Mouse (Mus musculus): Measurements from ENCODE around the gene S1pr5. TPM values are rescaled to one million over a fixed set of nuclear protein-coding genes. Genes with fewer than 3 reads are reported as not detected.

Gene S1pr5
- polyA plus RNA-seq, 2 experiments: 1.6 to 2.5 TPM

DNA sequence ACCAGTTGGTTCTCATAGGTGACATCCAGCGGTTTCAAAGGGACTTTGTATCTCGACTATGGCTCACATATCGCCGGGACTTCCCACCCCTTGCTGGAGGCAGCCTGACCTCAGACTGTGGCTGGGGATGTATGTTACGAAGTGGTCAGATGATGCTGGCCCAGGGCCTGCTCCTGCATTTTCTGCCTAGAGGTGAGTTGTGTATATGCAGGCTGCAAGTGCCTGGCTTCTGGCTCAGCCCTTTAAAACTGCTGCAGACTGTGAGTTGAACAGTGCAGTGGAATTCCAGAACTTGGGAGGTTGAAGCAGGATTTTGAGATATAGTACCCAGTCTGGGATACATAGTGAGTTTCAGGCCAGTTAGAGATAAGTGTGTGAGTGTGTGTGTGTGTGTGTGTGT is 18.6 kb upstream of the S1pr5 start:
- Histone ChIP-seq H3K27me3 (ENCODE audit: control insufficient read depth, insufficient read depth, low read length) (no peaks in the 10 kb centered on the region), H3K4me2 (replicated peaks; ENCODE audit: low read depth, low read length, severe bottlenecking) (no peak overlapping the region), H3K36me3 (ENCODE audit: control insufficient read depth, insufficient read depth, low read length) (peaks cover 44% of the 10 kb centered on the region), H3K27ac (replicated peaks; ENCODE audit: low read depth, low read length) (no peak overlapping the region), H3K9ac (ENCODE audit: low read depth, low read length, severe bottlenecking) (no peak overlapping the region), H3K4me1 (ENCODE audit: control insufficient read depth, insufficient read depth, low read length) (peaks cover 9% of the 10 kb centered on the region), H3K4me3 (replicated peaks; ENCODE audit: low read length) (no peak overlapping the region), H3K9me3 (ENCODE audit: control insufficient read depth, low read length) (no peaks in the 10 kb centered on the region)
- DNase-seq (ENCODE audit: low spot score) (no peak), ATAC-seq (ENCODE audit: low FRiP score, low read depth) (no peak)
- TF ChIP-seq POLR2A (IDR thresholded peaks at IDR 0.05; ENCODE audit: borderline replicate concordance, extremely low read depth, insufficient read depth, insufficient read length): no peak
- 81% methylated on average over 5 of the region's 5 CpGs for WGBS

DNA sequence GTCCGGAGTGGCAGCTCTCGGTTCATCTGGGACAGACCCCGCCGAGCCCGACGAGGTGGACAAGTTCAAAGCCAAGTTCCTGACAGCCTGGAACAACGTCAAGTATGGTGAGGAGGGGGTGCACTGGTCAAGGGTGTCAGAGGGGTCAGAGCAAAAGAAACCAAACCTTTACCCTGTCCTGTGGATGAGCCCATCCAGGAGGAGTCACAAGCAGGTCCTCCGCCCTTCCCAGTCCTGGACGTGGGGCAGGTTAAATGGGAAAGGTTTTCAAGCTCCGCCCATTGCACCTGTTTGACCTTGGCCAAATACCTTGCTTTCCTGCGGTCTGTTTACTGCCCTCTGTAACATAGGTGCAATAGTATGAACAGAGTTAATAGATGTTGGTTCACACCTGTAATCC is 17.4 kb upstream of the S1pr5 start:
- no peaks in the 10 kb centered on the region for H3K27me3 ChIP-seq (ENCODE audit: control insufficient read depth, insufficient read depth, low read length)
- no peak for TF ChIP-seq POLR2A (IDR thresholded peaks at IDR 0.05; ENCODE audit: borderline replicate concordance, extremely low read depth, insufficient read depth, insufficient read length)
- H3K9me3 ChIP-seq (ENCODE audit: control insufficient read depth, low read length): no peaks in the 10 kb centered on the region
- H3K4me2 ChIP-seq (replicated peaks; ENCODE audit: low read depth, low read length, severe bottlenecking): peak overlapping the region; percentile 78
- H3K9ac ChIP-seq (ENCODE audit: low read depth, low read length, severe bottlenecking): peak overlapping the region; percentile 82
- DNase-seq (ENCODE audit: low spot score) (no peak), ATAC-seq (ENCODE audit: low FRiP score, low read depth) (no peak)
- H3K4me3 ChIP-seq (replicated peaks; ENCODE audit: low read length): peak overlapping the region; percentile 95
- peak overlapping the region; percentile 55; the same call in 1 of the 2 replicates for H3K27ac ChIP-seq (replicated peaks; ENCODE audit: low read depth, low read length)
- peaks cover 9% of the 10 kb centered on the region for H3K4me1 ChIP-seq (ENCODE audit: control insufficient read depth, insufficient read depth, low read length)
- 8% methylated on average over 11 of the region's 11 CpGs for WGBS
- H3K36me3 ChIP-seq (ENCODE audit: control insufficient read depth, insufficient read depth, low read length): peaks cover 31% of the 10 kb centered on the region

DNA sequence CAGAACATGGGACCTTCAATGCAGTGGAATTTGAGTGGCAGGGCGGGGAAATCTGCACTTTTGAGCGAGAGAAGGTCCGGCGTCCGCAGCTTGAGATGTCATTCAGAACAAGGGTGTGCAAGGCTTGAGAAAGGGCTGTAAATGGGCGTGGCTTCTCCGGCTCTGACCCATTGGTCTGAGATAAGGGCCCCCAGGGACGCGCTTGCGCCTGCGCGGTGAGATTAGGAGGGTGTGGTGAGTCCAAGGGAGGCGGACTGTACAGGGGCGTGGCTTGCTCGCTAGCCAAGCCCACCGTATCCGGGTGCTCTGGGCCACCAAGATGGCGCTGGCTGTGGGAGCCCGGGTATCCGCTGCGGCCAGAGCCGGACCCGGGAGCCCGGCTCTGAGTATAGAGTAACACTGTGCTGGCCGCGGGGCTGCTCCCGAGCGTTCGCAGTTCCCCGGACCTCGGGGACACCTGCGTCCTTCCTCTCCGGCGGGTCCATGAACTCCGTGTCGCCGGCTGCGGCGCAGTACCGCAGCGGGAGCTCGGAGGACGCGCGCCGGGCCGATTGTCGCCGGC is 16.8 kb upstream of the S1pr5 start, which contains the start of gene Atg4d:
TSS of gene Atg4d (plus strand) at position 294 of the 562 bp plus-strand sequence.
- peak; percentile 95 for TF ChIP-seq POLR2A (IDR thresholded peaks at IDR 0.05; ENCODE audit: borderline replicate concordance, extremely low read depth, insufficient read depth, insufficient read length)
- H3K9me3 ChIP-seq (ENCODE audit: control insufficient read depth, low read length): no peaks in the 10 kb centered on the region
- ATAC-seq (ENCODE audit: low FRiP score, low read depth) (peak; percentile 98), DNase-seq (ENCODE audit: low spot score) (peak; percentile 99)
- peak within 1 kb of the TSS; percentile 78 for H3K4me2 ChIP-seq (replicated peaks; ENCODE audit: low read depth, low read length, severe bottlenecking)
- H3K27me3 ChIP-seq (ENCODE audit: control insufficient read depth, insufficient read depth, low read length): no peaks in the 10 kb centered on the region
- peak within 1 kb of the TSS; percentile 75 for H3K27ac ChIP-seq (replicated peaks; ENCODE audit: low read depth, low read length)
- peaks cover 26% of the 10 kb centered on the region for H3K36me3 ChIP-seq (ENCODE audit: control insufficient read depth, insufficient read depth, low read length)
- WGBS: under 1% methylated on average over 41 of the region's 49 CpGs
- peak within 1 kb of the TSS; percentile 82 for H3K9ac ChIP-seq (ENCODE audit: low read depth, low read length, severe bottlenecking)
- peak within 1 kb of the TSS; percentile 95 for H3K4me3 ChIP-seq (replicated peaks; ENCODE audit: low read length)
- H3K4me1 ChIP-seq (ENCODE audit: control insufficient read depth, insufficient read depth, low read length): peaks cover 9% of the 10 kb centered on the region

DNA sequence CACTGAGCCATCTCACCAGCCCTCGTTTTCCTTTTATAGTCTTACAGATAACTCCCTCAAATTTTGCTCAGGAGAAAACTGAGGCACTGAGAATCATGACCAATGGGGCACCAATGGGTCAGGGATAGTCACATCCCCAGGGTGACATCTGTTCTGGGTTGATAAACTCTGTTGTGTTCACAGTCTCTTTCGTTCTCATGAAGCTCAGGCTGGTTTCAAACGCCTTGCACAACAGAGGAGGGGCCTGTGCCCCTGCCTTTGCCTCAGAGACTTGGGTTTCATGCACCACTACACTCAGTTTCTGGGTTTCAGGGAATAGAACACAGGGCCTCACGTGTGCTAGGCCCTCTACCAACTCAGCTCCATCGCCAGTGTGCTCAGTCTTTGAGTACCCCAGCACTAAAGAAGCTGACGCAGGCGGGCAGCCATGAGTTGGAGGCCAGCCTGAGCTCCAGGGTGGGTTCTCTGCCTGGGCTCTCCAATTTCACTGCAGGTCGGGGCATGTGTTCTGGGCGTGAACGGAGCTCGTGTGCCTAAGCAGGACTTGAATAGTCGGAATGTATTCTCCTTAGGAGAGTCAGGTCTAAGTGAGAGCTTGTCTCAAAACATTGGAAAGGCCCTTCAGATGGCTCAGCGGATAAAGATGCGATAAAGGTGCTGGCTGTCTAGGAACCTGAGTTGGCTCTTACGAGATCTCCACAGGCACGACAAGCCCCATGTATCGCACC is 16.2 kb upstream of the S1pr5 start:
- Histone ChIP-seq H3K27me3 (ENCODE audit: control insufficient read depth, insufficient read depth, low read length) (no peaks in the 10 kb centered on the region), H3K9me3 (ENCODE audit: control insufficient read depth, low read length) (no peaks in the 10 kb centered on the region), H3K4me3 (replicated peaks; ENCODE audit: low read length) (peak overlapping the region; percentile 95), H3K9ac (ENCODE audit: low read depth, low read length, severe bottlenecking) (peak overlapping the region; percentile 82), H3K27ac (replicated peaks; ENCODE audit: low read depth, low read length) (peak overlapping the region; percentile 75), H3K36me3 (ENCODE audit: control insufficient read depth, insufficient read depth, low read length) (peaks cover 21% of the 10 kb centered on the region), H3K4me2 (replicated peaks; ENCODE audit: low read depth, low read length, severe bottlenecking) (peak overlapping the region; percentile 78), H3K4me1 (ENCODE audit: control insufficient read depth, insufficient read depth, low read length) (peaks cover 9% of the 10 kb centered on the region)
- no peak for TF ChIP-seq POLR2A (IDR thresholded peaks at IDR 0.05; ENCODE audit: borderline replicate concordance, extremely low read depth, insufficient read depth, insufficient read length)
- 13% methylated on average over 17 of the region's 17 CpGs for whole genome bisulfite sequencing
- DNase-seq (ENCODE audit: low spot score) (peak; percentile 44), ATAC-seq (ENCODE audit: low FRiP score, low read depth) (peak; percentile 20)

GRCm38 (mm10) chr9:21261831-21262230 is 13.6 kb upstream of the S1pr5 start:
- Histone ChIP-seq H3K27me3 (ENCODE audit: control insufficient read depth, insufficient read depth, low read length) (no peaks in the 10 kb centered on the region), H3K9me3 (ENCODE audit: control insufficient read depth, low read length) (no peaks in the 10 kb centered on the region), H3K27ac (replicated peaks; ENCODE audit: low read depth, low read length) (no peak overlapping the region), H3K4me1 (ENCODE audit: control insufficient read depth, insufficient read depth, low read length) (peaks cover 9% of the 10 kb centered on the region), H3K9ac (ENCODE audit: low read depth, low read length, severe bottlenecking) (no peak overlapping the region), H3K4me3 (replicated peaks; ENCODE audit: low read length) (no peak overlapping the region), H3K36me3 (ENCODE audit: control insufficient read depth, insufficient read depth, low read length) (no peaks in the 10 kb centered on the region), H3K4me2 (replicated peaks; ENCODE audit: low read depth, low read length, severe bottlenecking) (no peak overlapping the region)
- ATAC-seq (ENCODE audit: low FRiP score, low read depth) (no peak), DNase-seq (ENCODE audit: low spot score) (no peak)
- WGBS: 61% methylated on average over 2 of the region's 2 CpGs
- TF ChIP-seq POLR2A (IDR thresholded peaks at IDR 0.05; ENCODE audit: borderline replicate concordance, extremely low read depth, insufficient read depth, insufficient read length): no peak

All from limb, embryonic 14.5 days (tissue).